Mouse (Mus musculus): ENCODE measurements around the gene Cacna1g.
A peak's percentile ranks its signal among the peaks of the same experiment; 100 is the strongest.

The Cacna1g gene

GRCm38 (mm10) chr11:94477651-94478050, 3.7 kb upstream of the Cacna1g start:
- DNase-seq = no peak

- DNase-seq = no peak
Observed at GRCm38 (mm10) chr11:94475722-94476121, 1.7 kb upstream of the Cacna1g start.

GRCm38 (mm10) chr11:94474544-94474910, 529 bp upstream of the Cacna1g start:
- no peak for DNase-seq

GRCm38 (mm10) chr11:94472916-94473706, 887 bp downstream of the Cacna1g start:
- DNase-seq = no peak

GRCm38 (mm10) chr11:94472585-94472915, 1.4 kb downstream of the Cacna1g start:
- no peak for DNase-seq

- DNase-seq = no peak
Observed at GRCm38 (mm10) chr11:94471740-94472584, 2.0 kb downstream of the Cacna1g start.

- no peak for DNase-seq
Observed at GRCm38 (mm10) chr11:94470391-94470790, 3.6 kb downstream of the Cacna1g start.

GRCm38 (mm10) chr11:94469136-94470064, 4.6 kb downstream of the Cacna1g start:
- DNase-seq = peak; percentile 76

- DNase-seq = no peak
Observed at GRCm38 (mm10) chr11:94468582-94469064, 5.4 kb downstream of the Cacna1g start.

GRCm38 (mm10) chr11:94466333-94466855, 7.6 kb downstream of the Cacna1g start:
- no peak for DNase-seq

GRCm38 (mm10) chr11:94464170-94464569, 9.8 kb downstream of the Cacna1g start:
- no peak for DNase-seq

- no peak for DNase-seq
Observed at GRCm38 (mm10) chr11:94461856-94462255, 12.1 kb downstream of the Cacna1g start.

GRCm38 (mm10) chr11:94457001-94457400, 17.0 kb downstream of the Cacna1g start:
- no peak for DNase-seq

- DNase-seq = no peak
Observed at GRCm38 (mm10) chr11:94456347-94456746, 17.7 kb downstream of the Cacna1g start.

- DNase-seq = no peak
Observed at GRCm38 (mm10) chr11:94455161-94455820, 18.7 kb downstream of the Cacna1g start.

GRCm38 (mm10) chr11:94454756-94455155, 19.2 kb downstream of the Cacna1g start:
- no peak for DNase-seq

GRCm38 (mm10) chr11:94451091-94451773, 22.8 kb downstream of the Cacna1g start:
- DNase-seq = peak; percentile 54

- no peak for DNase-seq
Observed at GRCm38 (mm10) chr11:94449886-94450285, 24.1 kb downstream of the Cacna1g start.

GRCm38 (mm10) chr11:94449239-94449638, 24.8 kb downstream of the Cacna1g start:
- DNase-seq = no peak

- no peak for DNase-seq
Observed at GRCm38 (mm10) chr11:94447017-94447416, 27.0 kb downstream of the Cacna1g start.

GRCm38 (mm10) chr11:94445300-94445699, 28.7 kb downstream of the Cacna1g start:
- no peak for DNase-seq

Data from lung, postnatal 10 days (tissue).